Mouse (Mus musculus) embryonic facial prominence, embryonic 11.5 days (tissue): ENCODE data around the gene Ctse. TPM values are rescaled to one million over a fixed set of nuclear protein-coding genes. Genes with fewer than 3 reads are reported as not detected.
A peak's percentile ranks its signal among the peaks of the same experiment; 100 is the strongest.

Source experiments
- ATAC-seq: fragments of 200-750 bp; cut with Nextera tagmentation; replicated peaks from 2 replicates; pipeline ENCODE4 v1.8.0; 2017; ENCODE audit warnings: low read depth; ENCODE audit not compliant: insufficient number of reproducible peaks, low FRiP score, low TSS enrichment
- DNase-seq: peaks from one replicate; pipeline ENCODE4 v3.0.0-alpha.2; 2015; ENCODE audit warnings: low spot score
- H3K27ac ChIP-seq: fragments of 300-500 bp; sonication (generic); replicated peaks from 2 replicates; pipeline ENCODE4 v1.5.1; 2014; ENCODE audit warnings: mild to moderate bottlenecking, low read depth, low read length, control low read depth
- H3K27me3 ChIP-seq: fragments of 300-500 bp; sonication (generic); 2 replicates; pipeline ENCODE4 v1.6.1; 2014; ENCODE audit warnings: mild to moderate bottlenecking, low read length, moderate library complexity, mixed read lengths; ENCODE audit not compliant: control insufficient read depth, insufficient read depth
- H3K36me3 ChIP-seq: fragments of 300-500 bp; sonication (generic); replicated peaks from 2 replicates; pipeline ENCODE4 v1.6.1; 2014; ENCODE audit warnings: low read depth, mild to moderate bottlenecking, low read length, moderate library complexity, mixed read lengths; ENCODE audit not compliant: control insufficient read depth, insufficient read depth
- H3K4me1 ChIP-seq: fragments of 300-500 bp; sonication (generic); 2 replicates; pipeline ENCODE4 v1.6.1; 2014; ENCODE audit warnings: low read length, mixed read lengths; ENCODE audit not compliant: control insufficient read depth, insufficient read depth
- H3K4me2 ChIP-seq: fragments of 300-500 bp; sonication (generic); 2 replicates; pipeline ENCODE4 v1.6.1; 2014; ENCODE audit warnings: low read depth, mild to moderate bottlenecking, control low read depth, low read length, moderate library complexity
- H3K4me3 ChIP-seq: fragments of 300-500 bp; sonication (generic); 2 replicates; pipeline ENCODE4 v1.5.1; 2014; ENCODE audit warnings: low read depth, low read length, control low read depth
- H3K9ac ChIP-seq: fragments of 300-500 bp; sonication (generic); replicated peaks from 2 replicates; pipeline ENCODE4 v1.6.1; 2014; ENCODE audit warnings: mild to moderate bottlenecking, control low read depth, low read length
- H3K9me3 ChIP-seq: fragments of 300-500 bp; sonication (generic); replicated peaks from 2 replicates; pipeline ENCODE4 v1.6.1; 2016; ENCODE audit warnings: mild to moderate bottlenecking, low read length, inconsistent platforms, mixed read lengths; ENCODE audit not compliant: control insufficient read depth
- WGBS: fragments of 180-500 bp; shearing (Covaris S2); extraction: QIAGEN DNeasy Blood & Tissue Kit; methylation state at CpG from one replicate; pipeline ENCODE4 v1.1.7; 2014; 5-methylcytosine and 5-hydroxymethylcytosine counted together
- polyA plus RNA-seq: library from polyadenylated mRNA; unstranded; fragments of >200 nt; fragmentation: Nextera tagmentation; extraction: Ambion mirVana; gene quantifications from 2 replicates; pipeline ENCODE4 v1.2.1, GENCODE M21; 2014

The Ctse gene
- polyA plus RNA-seq, 1 experiment from 2014 or later = 0.36 TPM

GRCm38 (mm10) chr1:131708338-131708737, 70.2 kb downstream of the Ctse start:
- 28% methylated on average over 4 of the region's 4 CpGs for WGBS
- ATAC-seq (no peak), DNase-seq (peak; percentile 64)
- Histone ChIP-seq H3K9me3 (no peaks in the 10 kb centered on the region), H3K27ac (no peak overlapping the region), H3K36me3 (no peaks in the 10 kb centered on the region), H3K27me3 (no peaks in the 10 kb centered on the region), H3K4me2 (no peak overlapping the region), H3K4me1 (no peaks in the 10 kb centered on the region), H3K9ac (no peak overlapping the region), H3K4me3 (no peak overlapping the region)

- ATAC-seq (no peak), DNase-seq (no peak)
- Histone ChIP-seq H3K27ac (no peak overlapping the region), H3K4me2 (no peak overlapping the region), H3K27me3 (no peaks in the 10 kb centered on the region), H3K4me1 (no peaks in the 10 kb centered on the region), H3K9me3 (no peaks in the 10 kb centered on the region), H3K36me3 (no peaks in the 10 kb centered on the region), H3K9ac (no peak overlapping the region), H3K4me3 (no peak overlapping the region)
- WGBS = 73% methylated on average over 10 of the region's 10 CpGs
Observed at GRCm38 (mm10) chr1:131711518-131711917, 73.4 kb downstream of the Ctse start.

- Histone ChIP-seq H3K4me1 (no peaks in the 10 kb centered on the region), H3K9me3 (no peaks in the 10 kb centered on the region), H3K9ac (no peak overlapping the region), H3K27ac (no peak overlapping the region), H3K4me3 (no peak overlapping the region), H3K4me2 (no peak overlapping the region), H3K27me3 (no peaks in the 10 kb centered on the region), H3K36me3 (no peaks in the 10 kb centered on the region)
- ATAC-seq = no peak
- peak; percentile 92 for DNase-seq
- WGBS = 37% methylated on average over 2 of the region's 2 CpGs
Observed at GRCm38 (mm10) chr1:131712386-131712785, 74.3 kb downstream of the Ctse start.

GRCm38 (mm10) chr1:131714388-131715337, 76.6 kb downstream of the Ctse start:
- H3K27me3 ChIP-seq = no peaks in the 10 kb centered on the region
- no peak for DNase-seq
- no peak overlapping the region for H3K9ac ChIP-seq
- H3K4me2 ChIP-seq = no peak overlapping the region
- 60% methylated on average over 20 of the region's 20 CpGs for WGBS
- no peak for ATAC-seq
- H3K27ac ChIP-seq = no peak overlapping the region
- no peak overlapping the region for H3K4me3 ChIP-seq
- no peaks in the 10 kb centered on the region for H3K4me1 ChIP-seq
- H3K36me3 ChIP-seq = no peaks in the 10 kb centered on the region
- H3K9me3 ChIP-seq = no peaks in the 10 kb centered on the region

GRCm38 (mm10) chr1:131718952-131719694, 81.0 kb downstream of the Ctse start:
- no peak overlapping the region for H3K4me2 ChIP-seq
- no peak for DNase-seq
- 52% methylated on average over 16 of the region's 16 CpGs for WGBS
- no peaks in the 10 kb centered on the region for H3K36me3 ChIP-seq
- no peak overlapping the region for H3K27ac ChIP-seq
- no peaks in the 10 kb centered on the region for H3K27me3 ChIP-seq
- H3K9me3 ChIP-seq = no peaks in the 10 kb centered on the region
- no peak for ATAC-seq
- no peak overlapping the region for H3K4me3 ChIP-seq
- H3K4me1 ChIP-seq = no peaks in the 10 kb centered on the region
- no peak overlapping the region for H3K9ac ChIP-seq

- no peak for DNase-seq
- 85% methylated on average over 3 of the region's 3 CpGs for WGBS
- no peak for ATAC-seq
Observed at GRCm38 (mm10) chr1:131721989-131722388, 83.9 kb downstream of the Ctse start.

GRCm38 (mm10) chr1:131723549-131723948, 85.4 kb downstream of the Ctse start:
- H3K4me3 ChIP-seq = no peak overlapping the region
- H3K4me1 ChIP-seq = no peaks in the 10 kb centered on the region
- H3K27ac ChIP-seq = no peak overlapping the region
- H3K9me3 ChIP-seq = no peaks in the 10 kb centered on the region
- DNase-seq (no peak), ATAC-seq (no peak)
- no peaks in the 10 kb centered on the region for H3K36me3 ChIP-seq
- no peak overlapping the region for H3K9ac ChIP-seq
- H3K4me2 ChIP-seq = no peak overlapping the region
- H3K27me3 ChIP-seq = no peaks in the 10 kb centered on the region
- 67% methylated on average over 4 of the region's 4 CpGs for WGBS

More at GRCm38 (mm10) chr1:131721989-131722388, 83.9 kb downstream of the Ctse start:
- Histone ChIP-seq H3K36me3 (no peaks in the 10 kb centered on the region), H3K9me3 (no peaks in the 10 kb centered on the region), H3K9ac (no peak overlapping the region), H3K4me1 (no peaks in the 10 kb centered on the region), H3K27me3 (no peaks in the 10 kb centered on the region), H3K27ac (no peak overlapping the region), H3K4me2 (no peak overlapping the region), H3K4me3 (no peak overlapping the region)
